Mouse (Mus musculus): ENCODE measurements around the gene Gdap1l1. TPM values are rescaled to one million over a fixed set of nuclear protein-coding genes. Genes with fewer than 3 reads are reported as not detected.

Gene Gdap1l1
- total RNA-seq (2023) = not detected

DNA sequence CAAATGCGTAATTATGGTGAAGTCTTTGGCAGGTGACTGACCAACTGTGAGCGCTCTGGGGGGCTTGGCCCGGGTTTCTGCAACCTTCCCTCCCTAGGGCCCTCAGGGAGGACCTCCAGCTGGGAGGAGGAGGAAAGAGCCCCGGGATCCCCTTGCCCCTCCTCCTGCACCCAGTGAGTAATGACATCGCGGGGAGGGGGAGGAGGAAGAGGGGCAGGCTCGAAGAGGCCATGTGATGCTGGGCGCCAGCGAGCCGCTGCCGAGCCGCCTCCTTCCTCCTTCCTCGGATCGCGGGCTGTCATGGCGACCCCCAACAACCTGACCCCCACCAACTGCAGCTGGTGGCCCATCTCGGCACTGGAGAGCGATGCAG, at the start of gene Gdap1l1:
Gene Gdap1l1 (plus strand): TSS at position 231 of the 373 bp plus-strand sequence.

DNA sequence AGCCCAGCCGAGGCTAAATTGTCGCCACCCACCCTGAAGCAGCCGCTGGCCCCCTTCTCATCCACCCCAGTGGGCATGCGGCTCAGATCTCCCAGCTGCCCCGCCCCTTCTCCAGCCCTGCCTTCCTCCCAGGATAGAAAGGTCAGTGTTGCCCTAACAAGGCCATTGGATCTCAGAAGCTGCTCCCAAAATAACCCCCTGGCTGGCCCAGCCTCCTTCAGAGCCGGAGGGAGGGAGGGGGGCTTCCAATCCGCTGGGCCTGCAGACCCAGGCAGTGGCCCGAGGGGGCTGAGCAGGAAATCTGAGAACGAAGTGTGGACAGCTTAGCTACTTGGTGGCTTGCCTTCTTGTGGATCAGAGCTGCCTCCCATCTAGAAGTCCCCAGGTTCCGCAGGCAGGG, 40.4 kb upstream of the Gdap1l1 start, which contains the start of gene Jph2:
Gene Jph2 (minus strand): TSS at position 89 of the 400 bp plus-strand sequence.

DNA sequence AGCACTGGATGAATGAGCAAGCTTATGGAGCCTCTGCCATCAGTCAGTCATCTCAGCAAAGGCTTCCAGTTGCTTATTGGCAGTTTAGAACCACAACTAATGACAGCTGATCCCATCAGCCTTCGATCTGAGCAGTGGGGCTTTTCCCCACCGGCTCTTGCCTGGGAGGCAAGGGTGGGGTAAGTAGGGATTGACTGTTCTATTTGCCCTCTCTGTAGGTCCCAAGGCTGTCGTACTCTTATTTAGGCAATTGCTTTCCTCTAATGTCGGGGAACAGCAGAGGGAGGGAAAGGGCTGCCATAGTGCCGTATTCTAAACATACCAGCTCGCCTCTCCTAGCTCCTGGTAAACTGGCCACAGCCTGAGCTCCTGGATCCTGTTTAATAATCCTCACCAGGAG, 13.7 kb upstream of the Gdap1l1 start, which contains the start of gene Oser1:
Gene Oser1 (minus strand): TSS at position 101 of the 400 bp plus-strand sequence.

DNA sequence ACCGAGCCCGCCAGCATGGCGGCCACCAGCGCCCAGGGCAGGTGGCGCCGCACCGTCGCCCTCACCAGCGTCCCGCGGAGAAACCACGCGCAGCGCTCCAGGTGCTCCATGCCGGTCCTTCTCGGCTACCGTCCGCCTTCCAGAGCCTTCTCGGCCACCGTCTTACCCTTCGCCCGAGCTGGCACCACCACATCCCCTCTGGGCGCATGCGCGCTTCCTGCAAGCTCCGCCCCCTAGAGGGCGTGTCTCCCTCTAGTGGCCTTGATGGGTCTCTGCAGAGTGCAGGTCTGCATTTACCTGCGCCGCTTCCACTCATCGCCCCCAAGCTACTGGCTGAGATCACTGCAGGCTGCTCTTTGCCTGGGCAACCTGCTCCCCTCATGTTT, 34.2 kb downstream of the Gdap1l1 start, which contains the start of gene Fitm2:
Gene Fitm2 (minus strand): TSS at position 164 of the 386 bp plus-strand sequence.

DNA sequence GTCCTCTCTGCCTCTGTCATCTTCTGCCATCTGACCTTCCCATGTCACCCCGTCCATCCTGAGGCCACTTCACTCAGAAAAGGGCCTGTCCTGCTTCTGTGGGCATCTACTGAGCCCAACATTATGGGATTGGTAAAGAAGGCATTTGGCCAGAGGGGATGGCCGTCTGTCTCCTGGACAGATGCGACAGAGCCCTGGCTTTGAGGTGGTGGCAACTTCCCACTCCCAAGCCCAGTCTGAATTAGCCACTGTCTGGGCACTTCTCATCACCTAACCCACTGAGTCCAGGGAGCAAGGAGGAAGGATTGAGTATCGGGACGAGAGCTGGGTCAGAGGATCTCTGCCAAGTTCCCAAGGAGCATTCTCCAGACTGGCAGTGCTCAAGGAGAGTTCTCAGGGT, 53.7 kb downstream of the Gdap1l1 start, which contains the start of gene R3hdml:
Gene R3hdml (plus strand): TSS at position 301 of the 400 bp plus-strand sequence.

Other genes with a start within 250 kb of the Gdap1l1 start
- 1 to 10 TPM; 3.7 to 6.4 TPM for gene Tox2, start 235.4 kb upstream of the Gdap1l1 start, total RNA-seq (2023)
- not detected for gene Jph2, start 40.5 kb upstream of the Gdap1l1 start, total RNA-seq (2023)
- gene Oser1, start 13.8 kb upstream of the Gdap1l1 start, total RNA-seq (2023) = 100 to 1,000 TPM; 130 to 164 TPM
- gene Fitm2, start 34.2 kb downstream of the Gdap1l1 start, total RNA-seq (2023) = 1 to 10 TPM; 5.8 to 6.1 TPM
- not detected for gene R3hdml, start 53.8 kb downstream of the Gdap1l1 start, total RNA-seq (2023)
- gene Hnf4a, start 68.3 kb downstream of the Gdap1l1 start, total RNA-seq (2023) = not detected
- gene Ttpal, start 163.8 kb downstream of the Gdap1l1 start, total RNA-seq (2023) = 10 to 100 TPM; 60.4 to 65.1 TPM
- 100 to 1,000 TPM; 635 to 716 TPM for gene Serinc3, start 206.7 kb downstream of the Gdap1l1 start, total RNA-seq (2023)
- 10 to 100 TPM; 21.8 to 24.7 TPM for gene Pkig, start 219.9 kb downstream of the Gdap1l1 start, total RNA-seq (2023)

All from T-cell, adult 66 days (primary cell).